Comparison of ENCODE assay signal across 10 mouse cellular contexts in genomic region chr1:153703445-153703991, GRCm38 (mm10). TPM values are rescaled to one million over a fixed set of nuclear protein-coding genes. Genes with fewer than 3 reads are reported as not detected.
DNase-seq lines count a peak whose midpoint lies in the region; ATAC-seq lines count a peak whose summit lies in the region.
"Had no signal": no experiment of that assay in that cellular context is flagged by ENCODE, and none has a peak within 500 bp of the region (broad histone marks: within the 10 kb centered on the region; RNA-seq: fewer than 3 reads in every experiment).

No protein-coding gene starts in this region.

- 0 out of 2 replicates have a peak, but pooled peaks have one; percentile 11 for ATAC-seq in heart, embryonic 15.5 days (replicated peaks; ENCODE audit: insufficient number of reproducible peaks, insufficient read depth, low FRiP score, low read depth)
- ATAC-seq in erythroblast, adult 5-6 weeks (replicated peaks; ENCODE audit: low FRiP score, poor library complexity, severe bottlenecking), result no peak

- peaks cover 19% of the 10 kb centered on the region for H3K4me1 ChIP-seq in heart, embryonic 15.5 days (replicated peaks)
- peaks cover 59% of the 10 kb centered on the region for H3K4me1 ChIP-seq in limb, embryonic 10.5 days
- H3K4me1 ChIP-seq: liver, embryonic 15.5 days had no signal

- H3K9ac ChIP-seq in heart, embryonic 15.5 days, result no peak overlapping the region
- H3K9ac ChIP-seq: embryonic facial prominence, embryonic 13.5 days; liver, embryonic 15.5 days had no signal

- peak overlapping the region; percentile 32 for H3K4me2 ChIP-seq in heart, embryonic 15.5 days
- H3K4me2 ChIP-seq: embryonic facial prominence, embryonic 13.5 days; liver, embryonic 15.5 days had no signal

- H3K27ac ChIP-seq in heart, embryonic 15.5 days, result no peak overlapping the region
- H3K27ac ChIP-seq in limb, embryonic 10.5 days, result peak overlapping the region; percentile 86
- H3K27ac ChIP-seq: embryonic facial prominence, embryonic 13.5 days; liver, embryonic 15.5 days had no signal

- no peaks in the 10 kb centered on the region for H3K36me3 ChIP-seq in heart, embryonic 15.5 days
- H3K36me3 ChIP-seq in limb, embryonic 10.5 days, result no peaks in the 10 kb centered on the region
- H3K36me3 ChIP-seq: embryonic facial prominence, embryonic 13.5 days; liver, embryonic 15.5 days had no signal

- WGBS in heart, embryonic 15.5 days, result 18% methylated on average over 12 of the region's 12 CpGs
- WGBS in limb, embryonic 10.5 days, result 10% methylated on average over 12 of the region's 12 CpGs

- no peaks in the 10 kb centered on the region for H3K27me3 ChIP-seq in heart, embryonic 15.5 days
- no peaks in the 10 kb centered on the region for H3K27me3 ChIP-seq in limb, embryonic 10.5 days (ENCODE audit: low read depth, poor library complexity, severe bottlenecking)
- H3K27me3 ChIP-seq: embryonic facial prominence, embryonic 13.5 days; liver, embryonic 15.5 days had no signal

- H3K4me3 ChIP-seq in heart, embryonic 15.5 days, result no peak overlapping the region
- H3K4me3 ChIP-seq in limb, embryonic 10.5 days, result peak overlapping the region; percentile 6; the same call in 1 of the 2 replicates
- H3K4me3 ChIP-seq: embryonic facial prominence, embryonic 13.5 days; liver, embryonic 15.5 days had no signal

- DNase-seq in heart, adult 11 months, result peak; percentile 89
- DNase-seq in heart, adult 18-20 months, result no peak
- peak; percentile 71 for DNase-seq in brain, adult 2 months (ENCODE audit: low read depth, low spot score)
- DNase-seq in limb, embryonic 10.5 days (ENCODE audit: low spot score), result peak; percentile 56
- peak; percentile 54 for DNase-seq in thymus, postnatal 4 days
- DNase-seq in spleen, adult 18-20 months, result no peak

- H3K9me3 ChIP-seq in heart, embryonic 15.5 days (replicated peaks), result no peaks in the 10 kb centered on the region
- no peaks in the 10 kb centered on the region for H3K9me3 ChIP-seq in limb, embryonic 10.5 days (replicated peaks)
- H3K9me3 ChIP-seq: embryonic facial prominence, embryonic 13.5 days; liver, embryonic 15.5 days had no signal

RNA-seq across cellular contexts. Expression of gene Rgs16, which starts 36.6 kb away (rescaled TPM):
- 1 to 10 TPM; 1.2 to 1.5 TPM for total RNA-seq in heart, adult 18-20 months (2021)
- polyA plus RNA-seq in heart, embryonic 15.5 days (2015; fragmentation: Nextera tagmentation; extraction: Ambion mirVana), result 5.9 and 6.4 TPM in 2 replicates
- polyA plus RNA-seq in limb, embryonic 10.5 days (2016; fragmentation: Nextera tagmentation; extraction: Ambion mirVana), result 3.1 and 6.0 TPM in 2 replicates
- total RNA-seq in erythroblast, adult 5-6 weeks (2015; ENCODE audit: low replicate concordance), result not detected in 2 replicates
- 0.56 TPM in 1 of 2 replicates, not detected in the other for total RNA-seq in erythroblast, adult 5-6 weeks (2017; ENCODE audit: low replicate concordance)

RNA-seq across cellular contexts. Expression of gene Rnasel, which starts 45.7 kb away (rescaled TPM):
- 1 to 10 TPM; 2.8 to 5.0 TPM for total RNA-seq in heart, adult 18-20 months (2021)
- polyA plus RNA-seq in heart, embryonic 15.5 days (2015; fragmentation: Nextera tagmentation; extraction: Ambion mirVana), result 23.4 and 24.3 TPM in 2 replicates
- polyA plus RNA-seq in limb, embryonic 10.5 days (2016; fragmentation: Nextera tagmentation; extraction: Ambion mirVana), result 4.0 and 8.2 TPM in 2 replicates
- 171 and 180 TPM in 2 replicates for total RNA-seq in erythroblast, adult 5-6 weeks (2015; ENCODE audit: low replicate concordance)
- 259 and 394 TPM in 2 replicates for total RNA-seq in erythroblast, adult 5-6 weeks (2017; ENCODE audit: low replicate concordance)

RNA-seq across cellular contexts. Expression of gene Rgs8, which starts 50.7 kb away (rescaled TPM):
- total RNA-seq in heart, adult 18-20 months (2021), result not detected
- 0.19 and 0.24 TPM in 2 replicates for polyA plus RNA-seq in heart, embryonic 15.5 days (2015; fragmentation: Nextera tagmentation; extraction: Ambion mirVana)
- 0.28 and 0.61 TPM in 2 replicates for polyA plus RNA-seq in limb, embryonic 10.5 days (2016; fragmentation: Nextera tagmentation; extraction: Ambion mirVana)
- total RNA-seq in erythroblast, adult 5-6 weeks (2015; ENCODE audit: low replicate concordance), result not detected in 2 replicates
- not detected in 2 replicates for total RNA-seq in erythroblast, adult 5-6 weeks (2017; ENCODE audit: low replicate concordance)

Comparison
In these comparisons a context has a peak if more than half of its experiments do, and no peak if none do; other contexts are left out.
1. DNase-seq: peak in heart, adult 11 months (single experiment), brain, adult 2 months (single experiment), limb, embryonic 10.5 days (single experiment) and thymus, postnatal 4 days (single experiment); none in heart, adult 18-20 months (0 of 2) and spleen, adult 18-20 months (0 of 2).
2. RNA of gene Rnasel, which starts 45.7 kb away (total RNA-seq): 171 to 394 TPM in erythroblast, adult 5-6 weeks; 2.8 to 5.0 TPM in heart, adult 18-20 months; every median in the first group is over 10 times any median in the second.